Mouse (Mus musculus): Measurements from ENCODE around the gene Rgs10.
"Not testable (repeated sequence)": the region's sequence is repeated elsewhere in the genome, so short reads cannot be mapped to it uniquely, and the experiment has no call there.

DNA sequence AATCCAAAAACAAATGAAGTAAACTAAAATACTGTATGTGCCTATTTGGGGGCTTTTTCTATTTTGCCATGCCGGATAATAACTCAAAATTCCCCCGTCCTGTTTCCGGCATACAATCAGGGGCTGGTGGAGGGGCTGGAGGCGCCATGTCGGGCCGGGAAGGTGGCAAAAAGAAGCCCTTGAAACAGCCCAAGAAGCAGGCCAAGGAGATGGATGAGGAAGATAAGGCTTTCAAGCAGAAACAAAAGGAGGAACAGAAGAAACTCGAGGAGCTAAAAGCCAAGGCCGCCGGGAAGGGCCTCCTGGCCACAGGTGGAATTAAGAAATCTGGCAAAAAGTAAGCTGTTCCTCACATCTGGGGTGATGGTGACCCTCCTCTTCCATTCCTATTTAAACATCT is 78.2 kb downstream of the Rgs10 start:
- TF ChIP-seq CTCF (IDR thresholded peaks at IDR 0.05; ENCODE audit: borderline replicate concordance, extremely low read depth, insufficient read depth, insufficient read length); POLR2A (IDR thresholded peaks at IDR 0.05; ENCODE audit: borderline replicate concordance, extremely low read depth, insufficient read depth, insufficient read length, poor library complexity, severe bottlenecking): not testable (repeated sequence)
